Mouse (Mus musculus): Measurements from ENCODE around the gene Setd1b. TPM values are rescaled to one million over a fixed set of nuclear protein-coding genes. Genes with fewer than 3 reads are reported as not detected.

Setd1b gene
- polyA plus RNA-seq, 1 experiment from 2014 or later, result 10.4 TPM

DNA sequence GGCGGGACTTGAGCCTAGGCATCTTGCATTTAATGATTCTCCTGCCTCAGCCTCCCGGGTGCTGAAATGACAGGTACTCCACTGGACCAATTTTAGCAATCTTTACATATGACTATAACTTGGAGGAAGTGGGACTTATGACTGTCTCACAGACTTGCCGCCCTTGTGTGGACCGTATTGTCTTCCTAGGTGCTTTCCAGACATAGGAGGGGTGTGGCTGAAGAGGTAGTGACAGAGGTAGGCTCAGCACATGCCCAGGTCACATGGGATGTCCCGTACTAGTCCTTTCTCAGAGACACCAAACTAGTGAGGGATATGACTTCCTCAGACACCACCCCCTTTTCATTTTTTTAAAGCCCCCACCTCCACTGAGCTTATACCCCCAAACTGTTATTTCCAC is 36.8 kb downstream of the Setd1b start:
- H3K4me2 ChIP-seq, result no peak overlapping the region
- 89% methylated on average over 5 of the region's 5 CpGs for WGBS
- H3K4me1 ChIP-seq, result no peaks in the 10 kb centered on the region
- no peaks in the 10 kb centered on the region for H3K36me3 ChIP-seq
- no peak overlapping the region for H3K4me3 ChIP-seq
- no peak overlapping the region for H3K9ac ChIP-seq
- no peaks in the 10 kb centered on the region for H3K9me3 ChIP-seq
- no peak for ATAC-seq (ENCODE audit: insufficient number of reproducible peaks, low FRiP score, low TSS enrichment, low read depth)
- no peaks in the 10 kb centered on the region for H3K27me3 ChIP-seq
- no peak overlapping the region for H3K27ac ChIP-seq

GRCm38 (mm10) chr5:123180390-123180789 is 38.4 kb downstream of the Setd1b start:
- 0 out of 2 replicates have a peak, but pooled peaks cover 3% of the 10 kb centered on the region for H3K27me3 ChIP-seq
- no peaks in the 10 kb centered on the region for H3K36me3 ChIP-seq
- H3K4me3 ChIP-seq, result no peak overlapping the region
- no peak overlapping the region for H3K9ac ChIP-seq
- no peaks in the 10 kb centered on the region for H3K9me3 ChIP-seq
- no peak for ATAC-seq (ENCODE audit: insufficient number of reproducible peaks, low FRiP score, low TSS enrichment, low read depth)
- no peaks in the 10 kb centered on the region for H3K4me1 ChIP-seq
- no peak overlapping the region for H3K4me2 ChIP-seq
- no peak overlapping the region for H3K27ac ChIP-seq
- 90% methylated on average over 15 of the region's 15 CpGs for WGBS

- Histone ChIP-seq H3K9me3 (no peaks in the 10 kb centered on the region), H3K36me3 (no peaks in the 10 kb centered on the region), H3K27ac (no peak overlapping the region), H3K27me3 (0 out of 2 replicates have a peak, but pooled peaks cover 3% of the 10 kb centered on the region), H3K4me1 (no peaks in the 10 kb centered on the region), H3K9ac (no peak overlapping the region), H3K4me3 (no peak overlapping the region), H3K4me2 (no peak overlapping the region)
- ATAC-seq (ENCODE audit: insufficient number of reproducible peaks, low FRiP score, low TSS enrichment, low read depth), result no peak
- 77% methylated on average over 6 of the region's 6 CpGs for WGBS
Observed at GRCm38 (mm10) chr5:123181536-123181935, 39.5 kb downstream of the Setd1b start.

- no peak within 1 kb of the TSS for H3K4me2 ChIP-seq
- H3K9ac ChIP-seq, result no peak within 1 kb of the TSS
- H3K9me3 ChIP-seq, result no peaks in the 10 kb centered on the region
- H3K4me1 ChIP-seq, result no peaks in the 10 kb centered on the region
- H3K36me3 ChIP-seq, result no peaks in the 10 kb centered on the region
- no peak within 1 kb of the TSS for H3K27ac ChIP-seq
- 0 out of 2 replicates have a peak, but pooled peaks cover 3% of the 10 kb centered on the region for H3K27me3 ChIP-seq
- H3K4me3 ChIP-seq, result no peak within 1 kb of the TSS
- 77% methylated on average over 10 of the region's 10 CpGs for WGBS
- ATAC-seq (ENCODE audit: insufficient number of reproducible peaks, low FRiP score, low TSS enrichment, low read depth), result no peak
Observed at GRCm38 (mm10) chr5:123182651-123183050, 40.7 kb downstream of the Setd1b start, which contains the start of gene Hpd. Hpd (minus strand) TSS chr5:123182727.

GRCm38 (mm10) chr5:123185966-123186365 is 44.0 kb downstream of the Setd1b start:
- H3K4me3 ChIP-seq, result no peak overlapping the region
- 66% methylated on average over 6 of the region's 6 CpGs for whole genome bisulfite sequencing
- no peak for ATAC-seq (ENCODE audit: insufficient number of reproducible peaks, low FRiP score, low TSS enrichment, low read depth)
- no peaks in the 10 kb centered on the region for H3K36me3 ChIP-seq
- H3K9ac ChIP-seq, result no peak overlapping the region
- H3K4me1 ChIP-seq, result no peaks in the 10 kb centered on the region
- H3K27me3 ChIP-seq, result 0 out of 2 replicates have a peak, but pooled peaks cover 3% of the 10 kb centered on the region
- H3K9me3 ChIP-seq, result no peaks in the 10 kb centered on the region
- H3K4me2 ChIP-seq, result no peak overlapping the region
- no peak overlapping the region for H3K27ac ChIP-seq

- H3K27me3 ChIP-seq, result 0 out of 2 replicates have a peak, but pooled peaks cover 3% of the 10 kb centered on the region
- 93% methylated on average over 3 of the region's 3 CpGs for WGBS
- no peaks in the 10 kb centered on the region for H3K36me3 ChIP-seq
Observed at GRCm38 (mm10) chr5:123187306-123187705, 45.3 kb downstream of the Setd1b start.

DNA sequence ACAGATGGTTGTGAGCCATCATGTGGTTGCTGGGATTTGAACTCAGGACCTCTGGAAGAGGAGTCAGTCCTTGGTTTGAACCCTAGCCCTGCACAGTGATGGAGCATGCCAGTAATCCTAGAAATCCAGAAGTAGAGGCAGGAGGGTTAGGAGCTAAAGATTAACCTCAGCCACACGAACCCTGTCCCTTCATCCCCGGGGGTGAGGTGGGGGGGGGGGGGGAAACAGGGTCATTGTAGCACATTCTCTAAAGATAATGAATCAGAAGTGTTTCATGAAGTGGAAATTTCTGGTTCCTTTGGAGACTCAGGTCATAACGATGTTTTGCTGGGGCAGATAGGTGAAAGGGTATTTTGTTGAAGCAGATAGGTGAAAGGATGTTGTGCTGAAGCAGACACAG is 48.9 kb downstream of the Setd1b start:
- Histone ChIP-seq H3K9ac (no peak overlapping the region), H3K27ac (no peak overlapping the region), H3K36me3 (no peaks in the 10 kb centered on the region), H3K4me3 (no peak overlapping the region), H3K9me3 (no peaks in the 10 kb centered on the region), H3K27me3 (no peaks in the 10 kb centered on the region), H3K4me2 (no peak overlapping the region), H3K4me1 (no peaks in the 10 kb centered on the region)
- no peak for ATAC-seq (ENCODE audit: insufficient number of reproducible peaks, low FRiP score, low TSS enrichment, low read depth)
- WGBS, result 78% methylated on average over 3 of the region's 3 CpGs

More at GRCm38 (mm10) chr5:123187306-123187705, 45.3 kb downstream of the Setd1b start:
- Histone ChIP-seq H3K4me3 (no peak overlapping the region), H3K4me1 (no peaks in the 10 kb centered on the region), H3K9ac (no peak overlapping the region), H3K27ac (no peak overlapping the region), H3K9me3 (no peaks in the 10 kb centered on the region), H3K4me2 (no peak overlapping the region)
- ATAC-seq (ENCODE audit: insufficient number of reproducible peaks, low FRiP score, low TSS enrichment, low read depth), result no peak

DNA sequence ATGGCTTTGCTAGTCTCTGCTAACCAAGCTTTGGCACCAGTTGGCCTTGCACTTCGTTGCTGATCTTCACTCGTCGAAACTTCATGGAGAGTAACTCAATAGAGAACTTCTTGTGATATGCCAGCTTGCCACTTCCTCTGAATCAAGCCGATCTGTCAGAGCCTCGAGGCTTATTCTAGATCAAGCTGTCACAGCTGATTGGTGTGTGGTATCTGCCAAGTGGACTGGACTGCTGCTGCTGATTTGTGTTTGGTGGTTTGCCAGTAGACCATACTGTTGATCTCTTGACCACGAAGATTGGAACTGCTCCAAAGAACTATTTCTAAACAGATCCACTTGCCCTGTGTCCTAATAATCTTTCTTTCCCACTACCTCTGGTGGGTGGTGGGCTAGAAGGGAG is 49.4 kb downstream of the Setd1b start:
- no peak overlapping the region for H3K4me2 ChIP-seq
- H3K36me3 ChIP-seq, result no peaks in the 10 kb centered on the region
- no peak overlapping the region for H3K9ac ChIP-seq
- H3K4me3 ChIP-seq, result no peak overlapping the region
- H3K27me3 ChIP-seq, result no peaks in the 10 kb centered on the region
- no peaks in the 10 kb centered on the region for H3K9me3 ChIP-seq
- no peak for ATAC-seq (ENCODE audit: insufficient number of reproducible peaks, low FRiP score, low TSS enrichment, low read depth)
- H3K27ac ChIP-seq, result no peak overlapping the region
- WGBS, result 74% methylated on average over 6 of the region's 6 CpGs
- no peaks in the 10 kb centered on the region for H3K4me1 ChIP-seq

DNA sequence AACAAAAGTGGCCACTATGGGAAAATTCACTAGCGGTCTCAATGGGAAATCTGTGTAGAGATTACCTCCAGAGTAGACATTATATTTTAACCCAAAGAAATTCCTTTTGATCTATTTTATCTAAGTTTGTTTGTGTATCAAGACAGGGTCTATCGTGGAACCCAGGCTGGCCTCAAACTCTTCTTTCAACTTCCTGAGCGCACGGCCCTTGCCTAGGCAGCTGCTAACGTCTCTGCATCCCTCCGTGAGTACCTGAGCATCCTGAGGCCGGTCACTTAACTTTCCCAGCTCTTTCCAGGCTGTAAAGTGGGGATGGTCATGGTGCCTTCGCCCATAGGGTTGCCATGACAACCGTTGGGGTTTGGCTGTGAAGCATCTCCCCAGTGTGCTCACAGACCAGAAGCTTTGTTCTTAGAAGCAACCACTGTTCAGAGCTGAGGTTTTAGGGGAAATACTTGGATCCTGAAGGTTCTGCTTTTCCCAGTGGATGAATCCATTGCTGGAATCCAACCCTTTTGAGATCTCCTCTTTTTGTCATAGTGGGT is 50.7 kb downstream of the Setd1b start:
- Histone ChIP-seq H3K27me3 (no peaks in the 10 kb centered on the region), H3K27ac (no peak overlapping the region), H3K4me1 (no peaks in the 10 kb centered on the region), H3K4me2 (no peak overlapping the region), H3K9me3 (no peaks in the 10 kb centered on the region), H3K36me3 (no peaks in the 10 kb centered on the region), H3K4me3 (no peak overlapping the region), H3K9ac (no peak overlapping the region)
- WGBS, result 51% methylated on average over 9 of the region's 9 CpGs
- ATAC-seq (ENCODE audit: insufficient number of reproducible peaks, low FRiP score, low TSS enrichment, low read depth), result no peak

DNA sequence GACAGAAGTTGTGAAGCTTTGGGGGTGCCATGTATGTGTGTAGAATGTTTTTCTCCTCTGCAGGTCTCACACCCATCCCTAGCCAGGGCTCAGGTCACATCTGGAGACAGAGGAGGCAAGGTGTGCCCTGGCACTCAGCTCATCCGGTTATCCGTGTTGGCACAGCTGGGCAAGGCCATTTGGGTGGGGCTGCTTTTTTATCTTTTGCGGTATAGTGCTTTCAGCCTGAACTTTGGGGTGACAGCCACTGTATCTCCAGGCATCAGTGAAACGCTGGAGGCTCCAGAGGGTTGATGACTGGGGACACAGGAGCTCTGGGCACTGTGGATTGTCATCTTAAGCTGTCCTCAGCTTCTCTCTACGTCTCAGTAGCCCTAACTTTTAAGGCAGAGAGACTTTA is 51.4 kb downstream of the Setd1b start:
- Histone ChIP-seq H3K36me3 (no peaks in the 10 kb centered on the region), H3K27me3 (no peaks in the 10 kb centered on the region), H3K9ac (no peak overlapping the region), H3K9me3 (no peaks in the 10 kb centered on the region), H3K27ac (no peak overlapping the region), H3K4me3 (no peak overlapping the region), H3K4me1 (no peaks in the 10 kb centered on the region), H3K4me2 (no peak overlapping the region)
- WGBS, result 77% methylated on average over 5 of the region's 5 CpGs
- no peak for ATAC-seq (ENCODE audit: insufficient number of reproducible peaks, low FRiP score, low TSS enrichment, low read depth)

DNA sequence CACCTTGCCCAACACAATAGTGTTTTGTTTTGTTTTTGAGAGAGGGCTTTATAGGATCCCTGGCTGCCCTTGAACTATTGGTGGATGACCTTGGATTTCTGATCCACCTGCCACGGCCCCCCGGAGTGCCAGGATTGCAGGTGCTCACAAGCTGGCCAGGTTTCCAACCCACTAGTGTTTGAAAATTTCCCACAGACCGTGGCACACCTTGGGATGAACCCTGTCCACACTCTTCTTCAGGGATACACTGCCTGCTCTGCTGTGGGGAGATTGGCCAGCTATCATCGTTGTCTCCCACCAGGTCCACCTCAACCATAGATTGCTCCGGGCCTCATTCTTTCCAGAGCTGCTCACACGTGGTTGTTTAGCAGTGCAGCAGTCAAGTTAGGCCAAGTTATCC is 52.9 kb downstream of the Setd1b start:
- H3K36me3 ChIP-seq, result no peaks in the 10 kb centered on the region

GRCm38 (mm10) chr5:123195500-123196000 is 53.6 kb downstream of the Setd1b start:
- H3K4me3 ChIP-seq, result no peak overlapping the region
- no peak for ATAC-seq (ENCODE audit: insufficient number of reproducible peaks, low FRiP score, low TSS enrichment, low read depth)
- 87% methylated on average over 16 of the region's 16 CpGs for WGBS

More for the DNA sequence above, 52.9 kb downstream of the Setd1b start:
- no peaks in the 10 kb centered on the region for H3K27me3 ChIP-seq
- no peak overlapping the region for H3K4me3 ChIP-seq
- no peaks in the 10 kb centered on the region for H3K9me3 ChIP-seq
- no peak overlapping the region for H3K4me2 ChIP-seq
- H3K4me1 ChIP-seq, result no peaks in the 10 kb centered on the region
- 81% methylated on average over 6 of the region's 6 CpGs for whole genome bisulfite sequencing
- ATAC-seq (ENCODE audit: insufficient number of reproducible peaks, low FRiP score, low TSS enrichment, low read depth), result no peak
- H3K9ac ChIP-seq, result no peak overlapping the region
- H3K27ac ChIP-seq, result no peak overlapping the region

GRCm38 (mm10) chr5:123196746-123197145 is 54.8 kb downstream of the Setd1b start:
- 80% methylated on average over 4 of the region's 4 CpGs for WGBS
- Histone ChIP-seq H3K4me3 (no peak overlapping the region), H3K27me3 (no peaks in the 10 kb centered on the region), H3K4me2 (no peak overlapping the region), H3K9me3 (no peaks in the 10 kb centered on the region), H3K4me1 (no peaks in the 10 kb centered on the region), H3K27ac (no peak overlapping the region), H3K36me3 (no peaks in the 10 kb centered on the region), H3K9ac (no peak overlapping the region)
- ATAC-seq (ENCODE audit: insufficient number of reproducible peaks, low FRiP score, low TSS enrichment, low read depth), result no peak

More at GRCm38 (mm10) chr5:123195500-123196000, 53.6 kb downstream of the Setd1b start:
- Histone ChIP-seq H3K4me1 (no peaks in the 10 kb centered on the region), H3K4me2 (no peak overlapping the region), H3K9me3 (no peaks in the 10 kb centered on the region), H3K27me3 (no peaks in the 10 kb centered on the region), H3K9ac (no peak overlapping the region), H3K27ac (no peak overlapping the region), H3K36me3 (no peaks in the 10 kb centered on the region)
